Mouse (Mus musculus) kidney, postnatal 36 days (tissue): ENCODE data around the gene Abcb9.

Source experiments
- DNase-seq, 2 experiments: peaks; one replicate each; pipeline ENCODE4 v3.0.0; 2021 to 2022; ENCODE audit warnings: mixed read lengths in 2 of 2

Gene Abcb9

GRCm38 (mm10) chr5:124093120-124093794 lies 2.3 kb downstream of the Abcb9 start:
- peak; percentile 87 to 92 for DNase-seq

GRCm38 (mm10) chr5:124091951-124092406 lies 3.6 kb downstream of the Abcb9 start:
- DNase-seq = peak in 1 of 2 experiments; percentile 41

GRCm38 (mm10) chr5:124089868-124090267 lies 5.7 kb downstream of the Abcb9 start:
- DNase-seq = no peak

- DNase-seq = no peak
Measured at GRCm38 (mm10) chr5:124086876-124087275, 8.7 kb downstream of the Abcb9 start.

GRCm38 (mm10) chr5:124085513-124085912 lies 10.1 kb downstream of the Abcb9 start:
- DNase-seq = no peak

GRCm38 (mm10) chr5:124084588-124085173 lies 10.9 kb downstream of the Abcb9 start:
- peak; percentile 84 to 93 for DNase-seq

- DNase-seq = peak; percentile 43 to 73
Measured at GRCm38 (mm10) chr5:124083850-124084587, 11.6 kb downstream of the Abcb9 start.

GRCm38 (mm10) chr5:124082941-124083688 lies 12.5 kb downstream of the Abcb9 start:
- DNase-seq = no peak

- no peak for DNase-seq
Measured at GRCm38 (mm10) chr5:124082447-124082846, 13.2 kb downstream of the Abcb9 start.

GRCm38 (mm10) chr5:124079880-124080279 lies 15.7 kb downstream of the Abcb9 start:
- no peak for DNase-seq

GRCm38 (mm10) chr5:124078794-124079416 lies 16.7 kb downstream of the Abcb9 start:
- no peak for DNase-seq

- no peak for DNase-seq
Measured at GRCm38 (mm10) chr5:124077856-124078460, 17.6 kb downstream of the Abcb9 start.

- DNase-seq = no peak
Measured at GRCm38 (mm10) chr5:124077241-124077640, 18.4 kb downstream of the Abcb9 start.

- peak; percentile 24 to 25 for DNase-seq
Measured at GRCm38 (mm10) chr5:124076559-124076958, 19.0 kb downstream of the Abcb9 start.

GRCm38 (mm10) chr5:124075716-124076115 lies 19.9 kb downstream of the Abcb9 start:
- no peak for DNase-seq

GRCm38 (mm10) chr5:124074845-124075307 lies 20.7 kb downstream of the Abcb9 start:
- DNase-seq = no peak

- DNase-seq = peak in 1 of 2 experiments; percentile 21
Measured at GRCm38 (mm10) chr5:124073682-124074081, 21.9 kb downstream of the Abcb9 start.

- no peak for DNase-seq
Measured at GRCm38 (mm10) chr5:124069657-124070056, 25.9 kb downstream of the Abcb9 start.

- no peak for DNase-seq
Measured at GRCm38 (mm10) chr5:124062037-124062824, 33.4 kb downstream of the Abcb9 start.

- peak; percentile 43 to 45 for DNase-seq
Measured at GRCm38 (mm10) chr5:124059677-124060076, 35.9 kb downstream of the Abcb9 start.

- DNase-seq = no peak
Measured at GRCm38 (mm10) chr5:124058749-124059148, 36.8 kb downstream of the Abcb9 start.
